Mouse (Mus musculus) ovary, adult 18-20 months (tissue): ENCODE measurements around the gene Borcs7.

Source experiments
- DNase-seq: peaks from one replicate; pipeline ENCODE4 v3.0.0; 2022; ENCODE audit warnings: low spot score, mixed read lengths

Gene Borcs7

DNA sequence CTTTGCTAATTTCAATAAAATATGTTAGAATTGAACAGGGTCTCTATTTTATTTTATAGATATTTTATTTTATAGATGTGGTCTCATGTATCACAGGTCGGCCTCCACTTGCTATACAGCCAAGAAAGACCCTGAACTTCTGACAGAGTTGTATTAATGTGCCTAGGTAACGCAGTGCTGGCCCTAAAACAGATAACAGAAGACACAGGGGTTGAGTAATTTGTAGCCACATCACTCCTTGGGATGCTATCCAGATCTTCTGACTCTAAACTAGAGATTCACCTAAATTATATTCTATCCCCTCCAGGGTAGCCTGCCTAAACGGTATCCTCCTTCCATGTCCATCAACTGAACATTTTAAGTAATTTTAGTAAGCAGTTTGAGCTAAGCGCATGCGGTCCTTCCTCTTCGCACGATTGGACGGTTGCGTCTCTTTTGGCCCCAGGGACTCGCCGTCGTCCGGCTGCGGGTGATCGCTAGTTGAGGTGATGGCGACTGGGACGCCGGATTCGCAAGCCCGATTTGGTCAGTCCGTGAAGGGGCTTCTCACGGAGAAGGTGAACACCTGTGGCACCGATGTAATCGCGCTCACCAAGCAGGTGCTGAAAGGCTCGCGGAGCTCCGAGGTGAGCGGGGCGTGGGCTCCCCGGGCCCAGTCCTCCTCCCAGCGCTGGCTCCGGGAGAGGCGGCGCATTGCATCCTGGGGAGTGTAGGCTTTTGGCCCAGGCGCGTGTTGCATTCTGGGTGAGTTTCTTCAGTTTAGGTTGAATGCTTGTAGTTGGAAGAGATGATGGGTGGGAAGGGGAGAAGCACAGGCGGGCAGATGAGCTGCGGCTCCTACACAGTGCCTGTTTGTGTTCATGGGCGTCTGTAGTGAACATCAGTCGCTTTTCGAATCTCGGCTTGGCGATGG is at the start of gene Borcs7:
Borcs7 (plus strand) TSS at position 447 of the 913 bp plus-strand sequence.
- peak; percentile 75 for DNase-seq

DNA sequence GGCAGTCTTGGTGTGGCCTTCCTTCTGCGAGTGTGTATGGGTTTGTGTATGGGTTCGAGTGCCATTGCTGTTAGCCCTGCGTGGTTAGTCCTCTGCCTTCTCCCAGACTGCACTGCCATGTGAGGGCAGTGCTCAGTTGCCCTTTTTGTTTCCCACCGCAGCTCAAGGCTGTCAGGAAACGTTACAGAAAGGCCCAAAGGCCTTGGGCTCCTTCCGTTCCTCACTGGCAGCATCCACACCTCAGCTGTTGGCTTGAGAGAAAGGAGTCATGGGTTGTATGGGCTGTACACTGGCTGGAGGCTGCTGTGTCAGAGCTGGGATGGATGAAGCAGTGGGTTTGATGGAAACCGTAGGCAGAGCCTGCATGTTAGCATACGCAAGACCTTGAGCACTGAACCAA is 48.9 kb upstream of the Borcs7 start:
- DNase-seq, result no peak

DNA sequence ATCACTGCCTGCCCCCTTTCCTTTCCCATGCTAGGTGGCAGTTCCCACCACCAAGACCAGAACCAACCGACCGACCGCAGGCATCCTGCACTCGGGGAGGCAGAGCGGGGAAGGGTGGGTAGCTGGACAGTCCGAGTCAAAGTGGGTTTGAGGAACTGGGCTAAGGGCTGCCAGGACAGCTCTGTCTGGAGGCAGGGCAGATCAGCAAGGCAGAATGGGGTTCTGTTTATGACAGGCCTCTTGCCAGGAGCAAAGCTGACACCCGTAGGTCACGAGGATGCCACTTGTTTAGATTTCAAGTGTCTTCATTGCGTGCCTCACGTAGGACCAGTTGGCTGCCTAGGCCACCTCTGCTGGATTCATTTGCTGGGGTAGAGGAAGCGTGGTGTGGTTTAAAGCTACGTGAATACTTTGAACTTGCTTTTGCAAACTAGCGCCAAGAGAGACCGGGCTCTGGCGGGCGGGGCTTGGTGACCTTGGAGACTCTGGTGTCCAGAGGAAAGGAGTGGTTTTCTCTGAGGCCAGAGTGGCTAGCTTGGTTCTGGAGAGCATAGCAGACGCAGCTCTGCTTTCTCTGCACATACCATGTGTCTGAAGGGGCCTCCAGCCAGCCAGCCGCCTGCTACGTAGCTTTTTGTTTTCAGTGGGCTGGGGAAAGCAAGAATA is 48.2 kb upstream of the Borcs7 start:
- DNase-seq, result peak; percentile 78

DNA sequence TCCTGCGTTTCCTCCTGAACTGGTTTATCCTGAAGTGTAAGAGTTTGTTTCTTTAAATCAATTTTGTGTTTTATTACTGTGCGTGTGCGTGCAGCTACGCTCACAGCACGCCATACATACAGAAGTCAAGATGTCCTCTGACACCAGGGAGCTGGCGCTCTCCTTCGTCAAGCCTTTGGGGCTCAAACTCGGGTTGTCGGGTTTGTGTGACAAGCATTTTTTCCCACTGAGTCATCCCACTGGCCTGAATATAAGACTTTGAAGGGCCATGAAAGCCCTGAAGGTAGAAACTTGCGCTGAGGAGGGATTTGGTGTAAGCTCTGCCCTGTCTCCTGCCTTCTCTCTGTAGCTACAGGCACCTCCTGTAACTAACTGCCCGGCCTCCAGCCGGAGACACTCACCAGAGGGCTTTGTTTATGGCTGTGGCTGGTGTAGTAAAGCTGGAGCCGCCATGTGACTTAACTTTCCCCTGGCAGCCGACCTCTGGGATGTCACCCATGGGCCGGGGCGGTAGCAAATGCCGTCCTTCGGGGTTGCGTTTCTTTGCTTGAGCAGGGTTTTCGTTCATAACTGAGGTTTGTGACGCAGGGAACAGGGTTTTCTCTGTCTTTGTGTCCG is 47.5 kb upstream of the Borcs7 start:
- DNase-seq, result no peak

DNA sequence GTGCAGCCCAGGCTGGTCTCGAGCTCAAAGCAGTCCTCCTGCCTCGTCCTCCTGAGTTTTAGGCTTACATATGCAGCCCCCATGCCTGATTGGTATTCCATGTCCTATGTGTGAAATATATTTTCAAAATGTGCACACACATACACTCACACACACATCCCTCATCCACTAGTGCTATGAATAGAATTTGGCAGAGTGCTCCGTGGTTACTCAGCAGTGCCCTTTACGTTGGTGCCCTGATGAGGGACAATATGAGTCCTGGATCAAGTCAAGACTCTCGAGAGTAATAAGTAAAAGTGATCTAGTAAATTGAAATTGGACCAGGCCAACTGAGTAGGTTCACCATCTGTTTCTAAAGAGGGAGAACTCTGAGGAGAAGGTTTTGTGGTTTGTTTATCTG is 46.5 kb upstream of the Borcs7 start:
- no peak for DNase-seq

DNA sequence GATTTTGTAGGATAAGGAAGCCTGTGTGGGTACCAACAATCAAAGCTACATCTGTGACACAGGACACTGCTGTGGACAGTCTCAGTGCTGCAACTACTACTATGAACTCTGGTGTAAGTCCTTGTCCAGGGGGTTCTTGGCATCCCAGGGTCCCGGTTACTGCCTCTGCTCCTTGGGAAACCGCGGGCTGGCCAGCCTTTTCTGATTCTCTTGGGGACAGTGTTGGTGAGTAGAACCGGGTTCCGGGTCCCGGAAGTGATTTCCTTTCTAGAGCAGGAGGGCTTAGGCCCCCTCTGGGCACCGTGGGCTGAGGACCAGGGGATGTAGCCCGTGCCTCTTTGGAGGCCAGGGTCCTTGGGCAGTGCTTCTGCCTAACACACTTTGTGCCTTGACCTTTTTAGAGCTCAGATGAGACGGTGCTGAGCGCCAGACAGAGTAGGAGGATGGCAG is 45.3 kb upstream of the Borcs7 start:
- DNase-seq, result no peak

DNA sequence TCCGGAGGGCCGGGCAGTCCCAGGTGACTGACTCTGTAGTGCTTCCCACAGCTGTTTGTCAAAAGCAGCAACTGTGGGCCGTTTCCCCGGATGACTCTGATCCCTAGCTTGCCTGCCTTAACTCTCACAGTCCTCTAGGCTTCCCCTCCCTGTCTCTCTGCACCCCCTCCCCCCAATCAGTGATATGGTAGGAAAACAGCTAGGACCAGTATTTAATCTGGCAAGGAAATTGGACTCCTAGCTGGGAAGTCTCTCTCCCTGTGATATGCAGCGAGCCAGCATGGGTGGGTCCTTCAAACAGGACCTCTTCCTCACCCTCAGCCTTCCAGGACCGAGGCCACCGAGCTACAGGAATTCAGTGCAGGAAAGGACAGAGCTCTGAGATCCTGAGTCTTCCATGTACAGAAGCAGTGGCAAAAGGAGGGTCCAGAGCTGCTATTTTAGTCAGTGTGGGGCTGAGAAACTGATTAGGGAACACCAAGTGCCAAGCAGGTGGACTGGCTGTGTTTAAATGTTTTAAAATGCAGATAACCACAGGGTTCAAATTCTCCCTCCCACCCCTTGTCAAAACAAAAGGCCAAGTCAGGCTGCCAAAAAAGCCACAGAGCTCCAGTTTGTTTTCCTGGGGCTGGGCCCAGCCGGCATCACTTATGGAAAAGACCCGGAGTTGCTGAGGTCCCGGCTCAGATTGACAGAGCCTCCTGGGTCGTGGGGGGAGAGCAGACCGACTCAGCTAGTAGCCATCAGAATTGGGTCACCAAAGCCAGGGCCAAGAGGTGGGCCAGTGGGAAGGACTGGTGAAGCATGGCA is 44.7 kb upstream of the Borcs7 start:
- peak; percentile 68 for DNase-seq

DNA sequence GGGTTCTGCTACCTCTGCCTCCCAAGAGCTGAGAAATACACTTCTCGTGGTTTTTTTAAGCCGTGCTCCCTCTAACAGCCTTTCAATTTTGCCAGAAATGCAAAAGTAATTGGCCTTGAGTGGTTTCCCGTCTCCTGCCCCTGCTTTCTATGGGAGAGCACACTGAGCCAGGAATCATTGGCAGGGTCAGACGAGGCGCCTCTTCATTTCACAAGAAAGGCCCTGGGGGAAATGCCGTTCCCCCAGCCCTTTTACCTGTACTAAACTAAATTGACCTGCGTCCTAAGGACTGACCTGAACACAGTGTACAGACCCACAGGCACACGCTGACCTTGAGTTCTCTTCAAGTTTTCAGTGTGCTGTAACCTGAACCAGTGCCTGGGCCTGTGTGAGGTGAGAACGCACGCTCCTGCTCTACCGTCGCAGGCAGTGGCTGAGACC is 43.6 kb upstream of the Borcs7 start:
- DNase-seq, result peak; percentile 48

DNA sequence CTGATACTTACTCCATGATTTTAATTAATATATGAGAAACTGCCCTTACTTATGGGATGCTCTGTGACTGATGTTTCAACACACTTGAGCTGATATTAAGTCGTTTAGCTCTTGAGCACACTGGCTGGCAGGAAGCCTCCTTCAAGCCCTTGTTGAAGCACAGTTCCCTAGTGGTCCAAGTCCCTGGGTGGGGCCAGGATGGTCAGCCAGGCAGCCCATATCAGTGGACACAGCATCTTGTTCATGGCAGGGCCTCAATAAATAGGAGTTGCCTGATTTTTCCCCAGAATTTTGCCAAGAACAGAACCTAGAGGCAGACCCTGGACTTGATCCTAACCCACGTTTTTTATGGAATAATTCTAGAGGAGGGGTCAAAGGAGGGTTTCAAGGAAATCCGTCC is 42.5 kb upstream of the Borcs7 start:
- DNase-seq, result no peak

DNA sequence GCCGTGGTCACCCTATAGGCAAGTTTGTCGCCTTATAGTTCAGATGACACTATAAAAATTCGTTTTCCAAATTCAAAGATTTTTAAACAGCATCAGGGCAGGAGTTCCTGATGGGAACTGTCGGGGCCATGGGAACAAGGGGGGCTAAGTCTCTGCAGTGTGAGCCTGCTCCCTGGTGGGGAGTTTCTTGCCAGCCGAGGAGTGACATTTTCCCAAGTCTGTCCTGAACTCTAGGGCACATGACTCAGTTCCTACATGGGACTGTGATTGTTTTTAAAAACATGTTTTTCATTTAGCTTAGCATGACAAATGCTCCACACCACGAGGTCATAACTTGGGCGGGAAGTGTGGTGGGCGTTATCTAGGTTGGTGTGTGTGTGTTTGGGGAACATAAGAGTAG is 41.9 kb upstream of the Borcs7 start:
- DNase-seq, result peak; percentile 46

DNA sequence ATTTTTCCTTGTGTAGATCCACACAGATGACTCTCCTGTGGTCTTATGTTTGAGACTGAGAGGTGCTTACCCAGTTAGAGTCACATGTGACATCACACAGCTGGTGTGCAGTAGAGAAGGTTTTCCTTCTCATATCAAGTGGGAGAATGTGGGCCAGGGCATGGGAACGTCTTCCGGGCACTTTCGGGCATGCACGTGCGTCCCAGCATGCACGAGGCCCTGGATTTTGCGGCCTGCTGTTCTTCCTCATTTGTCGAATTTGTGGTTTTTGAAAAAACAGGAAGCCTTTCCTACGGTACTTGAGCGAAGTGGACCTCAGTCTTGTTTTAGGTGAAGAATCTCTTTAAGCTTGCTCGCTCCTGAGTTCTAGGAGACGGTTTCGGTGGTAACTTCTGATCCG is 41.1 kb upstream of the Borcs7 start:
- no peak for DNase-seq

DNA sequence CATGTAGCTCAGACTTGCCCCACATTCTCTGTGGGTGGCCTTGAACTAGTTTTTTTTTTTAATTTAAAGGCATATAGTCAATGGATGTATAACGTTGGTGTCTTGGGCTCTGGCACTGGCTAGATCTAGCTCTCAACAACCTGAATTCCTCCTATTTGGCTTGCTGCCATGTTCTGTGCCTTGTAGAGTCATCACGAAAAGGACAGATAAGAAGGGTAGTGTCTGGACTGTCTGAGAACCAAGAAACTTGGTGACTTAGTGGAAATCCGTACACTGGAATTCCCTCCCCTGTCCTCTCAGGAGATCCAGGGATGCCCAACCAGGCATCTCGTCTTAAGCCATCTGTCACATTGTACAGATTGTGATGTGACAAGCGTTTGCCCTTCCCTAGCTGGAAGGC is 36.5 kb upstream of the Borcs7 start:
- DNase-seq, result no peak

DNA sequence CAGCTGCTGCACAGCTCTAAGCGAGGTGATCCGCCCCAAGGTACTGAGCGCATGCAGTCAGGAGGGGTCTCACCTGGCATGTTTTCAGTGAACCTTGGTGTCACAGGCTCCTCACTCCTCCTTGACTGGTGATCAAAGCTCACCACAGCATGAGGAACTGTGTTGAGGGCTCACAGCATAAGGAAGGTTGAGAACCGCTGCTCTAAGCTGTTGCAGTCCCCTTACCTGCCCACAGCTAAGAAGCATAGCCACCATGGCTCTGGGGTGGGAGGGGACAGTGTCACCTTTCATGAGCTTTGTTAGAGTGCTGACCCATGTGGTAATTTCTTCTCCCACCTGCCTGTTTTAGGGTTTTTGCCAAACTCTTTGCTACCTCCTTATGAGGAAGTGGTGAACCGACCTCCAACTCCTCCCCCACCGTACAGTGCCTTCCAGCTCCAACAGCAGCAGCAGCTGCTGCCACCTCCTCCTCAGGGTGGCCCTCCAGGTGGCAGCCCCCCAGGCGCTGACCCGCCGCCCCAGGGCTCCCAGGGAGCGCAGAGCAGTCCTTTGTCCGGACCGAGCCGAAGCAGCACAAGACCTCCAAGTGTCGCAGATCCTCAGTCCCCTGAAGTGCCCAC is 36.0 kb upstream of the Borcs7 start:
- DNase-seq, result no peak

DNA sequence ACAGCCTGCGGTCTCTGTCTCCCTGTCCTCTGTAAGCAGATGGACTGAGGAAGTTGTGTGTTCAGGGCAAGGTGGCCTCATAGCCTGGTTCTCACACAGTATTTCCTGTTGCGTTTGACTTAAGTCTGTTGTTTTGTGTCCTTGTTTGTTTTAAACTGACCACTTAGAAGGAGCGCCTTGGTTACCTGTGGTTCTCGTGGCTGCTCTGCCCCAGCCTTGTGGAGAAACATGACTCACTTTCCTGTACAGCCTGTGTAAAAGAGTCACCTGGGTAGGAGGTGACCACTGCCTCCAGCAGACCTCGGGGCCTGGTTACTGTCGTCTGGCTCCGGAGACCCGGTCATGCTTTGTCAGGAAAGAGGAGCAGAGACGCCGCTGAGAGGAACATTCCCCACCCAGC is 34.1 kb upstream of the Borcs7 start:
- no peak for DNase-seq

DNA sequence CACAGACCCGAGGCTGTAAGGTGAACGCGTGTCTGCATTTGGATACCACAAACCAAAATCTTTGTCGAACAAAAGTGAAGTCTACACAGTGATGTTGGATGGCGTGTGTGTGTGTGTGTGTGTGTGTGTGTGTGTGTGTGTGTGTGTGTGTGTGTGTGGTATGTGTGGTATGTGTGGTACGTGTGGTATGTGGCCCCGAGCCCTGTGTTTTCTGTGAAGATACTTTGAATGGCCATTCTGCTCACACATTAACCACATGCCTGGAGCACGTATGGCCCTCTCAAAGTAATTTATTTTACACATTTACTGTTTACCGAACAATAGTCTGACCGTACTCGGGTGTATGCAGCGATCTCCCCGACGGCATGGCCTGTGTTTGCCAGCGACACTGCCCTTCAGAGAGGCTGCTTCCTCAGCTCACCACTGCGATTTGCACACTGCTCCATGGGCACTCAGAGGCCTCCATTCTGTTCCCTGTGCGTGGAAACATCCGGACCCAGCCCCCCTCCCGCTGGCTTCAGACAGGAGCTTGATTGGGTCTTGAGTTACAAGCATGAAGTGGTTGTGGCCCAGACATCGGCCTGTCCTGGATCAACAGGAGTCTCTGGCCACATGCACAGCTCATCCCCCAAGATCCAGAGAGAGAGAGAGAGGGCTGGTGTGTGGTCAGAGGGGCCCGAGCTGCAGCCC is 33.4 kb upstream of the Borcs7 start:
- DNase-seq, result no peak

DNA sequence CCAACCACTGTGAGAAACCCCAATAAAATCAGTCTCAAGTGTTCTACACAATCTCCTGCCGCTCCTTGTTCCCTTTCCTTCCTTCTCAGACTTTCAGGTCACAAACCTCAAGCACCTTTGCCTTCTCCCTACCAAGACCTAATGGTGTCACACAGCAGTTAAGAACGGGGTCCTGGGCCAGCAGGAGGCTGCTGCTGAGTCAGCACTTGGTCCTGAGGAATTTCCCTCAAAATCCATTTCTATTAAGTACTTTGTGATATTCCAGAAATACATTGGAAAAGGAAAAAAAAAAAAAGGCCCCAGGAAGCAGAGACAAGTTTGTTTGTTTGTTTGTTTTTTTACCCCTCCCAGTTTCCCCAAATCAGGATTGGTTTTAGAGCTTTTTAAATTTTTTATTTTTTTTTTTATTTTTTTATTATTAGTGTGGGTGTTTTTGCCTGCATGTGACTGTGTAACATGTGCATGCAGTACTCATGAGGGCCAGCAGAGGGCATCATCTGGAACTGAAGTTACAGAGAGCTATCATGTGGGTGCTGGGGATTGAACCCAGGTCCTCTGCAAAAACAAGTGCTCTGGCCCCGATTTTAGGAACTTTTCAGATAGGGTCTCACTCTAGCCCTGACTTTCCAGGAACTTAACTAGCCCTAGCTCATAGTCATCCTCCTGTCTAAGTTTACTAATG is 32.2 kb upstream of the Borcs7 start:
- DNase-seq, result no peak

DNA sequence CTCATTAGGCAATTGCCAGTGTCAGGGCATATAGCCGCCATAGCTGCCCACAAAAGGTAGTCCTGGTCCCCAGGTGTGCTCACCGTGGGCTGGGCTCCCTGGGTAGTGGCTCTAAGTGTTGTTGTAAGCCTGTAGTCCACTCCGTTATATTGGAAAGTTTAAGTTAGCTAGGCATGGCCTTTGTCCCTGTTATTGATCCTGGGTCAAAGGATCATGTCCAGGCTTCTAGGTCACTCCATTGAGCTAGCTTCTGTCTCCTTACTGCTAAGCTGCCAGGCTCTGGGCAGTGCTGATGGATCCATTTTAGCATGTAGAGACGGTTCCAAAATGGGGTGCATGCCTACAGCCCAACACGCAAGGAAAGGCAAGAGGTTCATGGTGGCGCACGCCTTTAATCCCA is 31.4 kb upstream of the Borcs7 start:
- no peak for DNase-seq

DNA sequence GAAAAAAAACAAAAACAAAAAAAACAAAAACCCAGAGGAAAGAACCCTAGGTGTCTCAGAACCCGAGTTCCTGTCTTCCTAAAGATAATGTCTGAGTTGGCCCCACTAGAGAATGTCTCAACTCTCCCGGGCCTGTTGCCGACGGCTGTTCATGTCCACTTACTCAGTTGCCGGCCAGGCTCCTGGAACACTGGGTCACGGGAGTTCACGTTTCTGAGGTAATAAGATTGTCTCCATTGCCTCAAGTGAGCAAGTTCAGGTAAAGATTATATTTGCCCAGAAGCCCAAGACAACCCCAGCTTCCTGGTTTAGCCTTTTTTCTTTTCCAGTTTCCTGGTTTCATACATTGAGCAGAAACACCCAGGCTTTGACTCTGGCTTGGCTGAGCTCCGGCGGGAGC is 30.9 kb upstream of the Borcs7 start:
- DNase-seq, result no peak

DNA sequence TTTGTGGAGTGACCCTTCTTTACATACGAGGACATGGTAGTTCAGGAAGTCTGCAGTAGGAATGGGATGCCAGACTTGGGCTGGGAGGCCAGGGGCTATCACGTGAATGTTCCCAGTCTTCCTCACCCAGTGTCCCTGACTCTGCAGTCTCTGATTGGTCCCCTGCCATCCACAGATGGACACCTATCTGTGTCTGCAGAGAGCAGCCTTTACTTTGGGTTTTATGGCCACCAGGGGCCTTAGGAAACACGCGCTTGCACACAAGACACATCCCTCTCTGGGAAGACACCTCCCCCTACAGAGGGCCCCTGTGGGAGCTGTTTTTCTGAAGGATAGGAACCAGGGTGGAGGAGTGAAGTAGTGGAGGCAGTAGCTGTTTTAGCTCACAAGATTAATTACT is 28.2 kb upstream of the Borcs7 start:
- DNase-seq, result no peak

DNA sequence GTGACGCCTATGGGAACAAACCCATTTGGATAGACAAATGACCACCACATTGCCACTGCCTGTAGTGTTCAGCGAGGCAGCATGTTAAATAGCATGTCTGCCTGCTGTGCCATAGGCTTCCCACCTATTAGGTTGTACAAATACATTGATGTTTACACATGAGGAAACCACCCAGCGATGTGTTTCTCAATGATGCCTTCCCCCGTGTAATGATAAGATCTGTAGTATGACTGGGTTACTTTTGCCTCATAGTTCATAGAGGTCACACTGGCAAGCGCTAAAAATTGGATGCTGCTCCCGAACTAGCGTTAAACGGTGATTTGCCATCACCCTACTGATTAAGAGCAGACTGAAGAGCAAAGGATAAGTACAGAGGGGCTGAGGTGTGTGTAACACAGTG is 27.5 kb upstream of the Borcs7 start:
- DNase-seq, result no peak
